Mouse (Mus musculus): ENCODE data around the gene 1520401A03Rik. TPM values are rescaled to one million over a fixed set of nuclear protein-coding genes. Genes with fewer than 3 reads are reported as not detected.

1520401A03Rik gene
- polyA plus RNA-seq, 1 experiment: 0.40 TPM

DNA sequence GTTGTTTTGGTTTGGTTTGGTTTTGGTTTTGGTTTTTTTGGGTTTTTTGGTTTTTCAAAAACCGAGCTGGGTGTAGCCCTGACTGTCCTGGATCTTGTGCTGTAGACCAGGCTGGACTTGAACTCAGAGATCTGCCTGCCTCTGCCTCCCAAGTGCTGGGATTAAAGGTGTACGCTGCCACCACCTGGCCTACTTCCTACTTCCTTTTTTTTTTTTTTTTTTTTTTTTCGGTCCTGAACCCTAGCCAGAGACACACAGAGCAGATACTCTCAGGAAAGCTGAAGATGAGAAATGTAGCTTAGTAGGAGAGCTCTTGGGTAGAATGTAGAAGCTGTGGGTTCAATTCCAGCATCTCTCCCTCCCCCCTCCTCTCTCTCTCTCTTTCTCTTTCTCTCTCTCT, 64.1 kb downstream of the 1520401A03Rik start:
- no peak overlapping the region for H3K4me3 ChIP-seq
- no peak overlapping the region for H3K4me2 ChIP-seq (ENCODE audit: low read depth)
- no peaks in the 10 kb centered on the region for H3K36me3 ChIP-seq (ENCODE audit: control insufficient read depth, insufficient read depth)
- no peaks in the 10 kb centered on the region for H3K27me3 ChIP-seq (ENCODE audit: control insufficient read depth, insufficient read depth, insufficient read length)
- H3ac ChIP-seq (ENCODE audit: control insufficient read depth, insufficient read length): no peak overlapping the region
- H3K79me2 ChIP-seq (ENCODE audit: control insufficient read depth, insufficient read depth): no peaks in the 10 kb centered on the region
- TF ChIP-seq CEBPB (IDR thresholded peaks at IDR 0.05; ENCODE audit: insufficient read depth, poor library complexity, severe bottlenecking) (no peak), POLR2A (IDR thresholded peaks at IDR 0.05; ENCODE audit: insufficient read length, low read depth) (no peak), MYOG (IDR thresholded peaks at IDR 0.05; ENCODE audit: control insufficient read depth in 1 of 3, insufficient read depth in 1 of 3, insufficient read length in 2 of 3, low read depth in 2 of 3) (no peak), SRF (IDR thresholded peaks at IDR 0.05; ENCODE audit: control insufficient read depth, insufficient read length, low read depth) (no peak), POLR2AphosphoS2 (IDR thresholded peaks at IDR 0.05; ENCODE audit: insufficient read length, low read depth) (no peak), MAX (IDR thresholded peaks at IDR 0.05; ENCODE audit: low read depth) (no peak), TCF3 (IDR thresholded peaks at IDR 0.05; ENCODE audit: insufficient read length, low read depth) (no peak), TCF12 (IDR thresholded peaks at IDR 0.05; ENCODE audit: insufficient read depth, poor library complexity, severe bottlenecking) (no peak), USF1 (IDR thresholded peaks at IDR 0.05; ENCODE audit: low read depth) (no peak), E2F4 (IDR thresholded peaks at IDR 0.05; ENCODE audit: insufficient read depth) (no peak), REST (IDR thresholded peaks at IDR 0.05; ENCODE audit: insufficient read depth, insufficient read length) (no peak), MYOD1 (IDR thresholded peaks at IDR 0.05; ENCODE audit: control insufficient read depth in 1 of 3, insufficient read length in 2 of 3, low read depth in 2 of 3) (no peak)

Other genes with a start within 250 kb of the 1520401A03Rik start
- not detected for gene Vmn2r117, start 243.1 kb downstream of the 1520401A03Rik start, polyA plus RNA-seq (2012; fragmentation: generic; extraction: Trizol)
- 9.9 TPM for gene Zfp213, start 158.5 kb downstream of the 1520401A03Rik start, polyA plus RNA-seq (2012; fragmentation: generic; extraction: Trizol)
- gene Zfp13, start 123.3 kb downstream of the 1520401A03Rik start, polyA plus RNA-seq (2012; fragmentation: generic; extraction: Trizol): 5.1 TPM
- 0.02 TPM for gene Zscan10, start 121.9 kb downstream of the 1520401A03Rik start, polyA plus RNA-seq (2012; fragmentation: generic; extraction: Trizol)
- not detected for gene Mmp25, start 77.5 kb downstream of the 1520401A03Rik start, polyA plus RNA-seq (2012; fragmentation: generic; extraction: Trizol)
- 0.14 TPM for gene Bicdl2, start 62.3 kb downstream of the 1520401A03Rik start, polyA plus RNA-seq (2012; fragmentation: generic; extraction: Trizol)
- gene Hcfc1r1, start 49.2 kb downstream of the 1520401A03Rik start, polyA plus RNA-seq (2012; fragmentation: generic; extraction: Trizol): 199 TPM
- gene Thoc6, start 48.9 kb downstream of the 1520401A03Rik start, polyA plus RNA-seq (2012; fragmentation: generic; extraction: Trizol): 30.1 TPM
- gene Tnfrsf12a, start 45.3 kb downstream of the 1520401A03Rik start, polyA plus RNA-seq (2012; fragmentation: generic; extraction: Trizol): 328 TPM
- not detected for gene Cldn6, start 43.5 kb downstream of the 1520401A03Rik start, polyA plus RNA-seq (2012; fragmentation: generic; extraction: Trizol)
- 0.24 TPM for gene Cldn9, start 38.8 kb downstream of the 1520401A03Rik start, polyA plus RNA-seq (2012; fragmentation: generic; extraction: Trizol)
- 11.5 TPM for gene Pkmyt1, start 3.6 kb upstream of the 1520401A03Rik start, polyA plus RNA-seq (2012; fragmentation: generic; extraction: Trizol)
- 15.4 TPM for gene Paqr4, start 18.1 kb upstream of the 1520401A03Rik start, polyA plus RNA-seq (2012; fragmentation: generic; extraction: Trizol)
- gene Kremen2, start 23.1 kb upstream of the 1520401A03Rik start, polyA plus RNA-seq (2012; fragmentation: generic; extraction: Trizol): 0.88 TPM
- 43.5 TPM for gene Flywch1, start 48.8 kb upstream of the 1520401A03Rik start, polyA plus RNA-seq (2012; fragmentation: generic; extraction: Trizol)
- gene Flywch2, start 63.3 kb upstream of the 1520401A03Rik start, polyA plus RNA-seq (2012; fragmentation: generic; extraction: Trizol): 0.42 TPM
- 58.2 TPM for gene Srrm2, start 67.7 kb upstream of the 1520401A03Rik start, polyA plus RNA-seq (2012; fragmentation: generic; extraction: Trizol)
- 986 TPM for gene Elob, start 106.4 kb upstream of the 1520401A03Rik start, polyA plus RNA-seq (2012; fragmentation: generic; extraction: Trizol)
- gene Prss33, start 113.3 kb upstream of the 1520401A03Rik start, polyA plus RNA-seq (2012; fragmentation: generic; extraction: Trizol): not detected
- gene Prss32, start 121.1 kb upstream of the 1520401A03Rik start, polyA plus RNA-seq (2012; fragmentation: generic; extraction: Trizol): 0.04 TPM
- 0.05 TPM for gene Prss41, start 121.4 kb upstream of the 1520401A03Rik start, polyA plus RNA-seq (2012; fragmentation: generic; extraction: Trizol)
- gene Prss21, start 145.3 kb upstream of the 1520401A03Rik start, polyA plus RNA-seq (2012; fragmentation: generic; extraction: Trizol): not detected
- not detected for gene Dcpp1, start 158.1 kb upstream of the 1520401A03Rik start, polyA plus RNA-seq (2012; fragmentation: generic; extraction: Trizol)
- not detected for gene Dcpp2, start 158.1 kb upstream of the 1520401A03Rik start, polyA plus RNA-seq (2012; fragmentation: generic; extraction: Trizol)
- gene Dcpp3, start 194.7 kb upstream of the 1520401A03Rik start, polyA plus RNA-seq (2012; fragmentation: generic; extraction: Trizol): not detected
- not detected for gene Sbp, start 218.9 kb upstream of the 1520401A03Rik start, polyA plus RNA-seq (2012; fragmentation: generic; extraction: Trizol)
- gene Sbpl, start 232.5 kb upstream of the 1520401A03Rik start, polyA plus RNA-seq (2012; fragmentation: generic; extraction: Trizol): not detected